Mouse (Mus musculus) neutrophil, adult 59 days (primary cell): ENCODE results near the gene Kcnk15. TPM values are rescaled to one million over a fixed set of nuclear protein-coding genes. Genes with fewer than 3 reads are reported as not detected.

ENCODE experiments used
- total RNA-seq, 2 experiments: library from RNA; stranded (reverse); gene quantifications; 1 replicate in 1 of 2; 2 replicates in 1 of 2; pipeline ENCODE4 v1.2.4; 2023

The Kcnk15 gene
- not detected for total RNA-seq

DNA sequence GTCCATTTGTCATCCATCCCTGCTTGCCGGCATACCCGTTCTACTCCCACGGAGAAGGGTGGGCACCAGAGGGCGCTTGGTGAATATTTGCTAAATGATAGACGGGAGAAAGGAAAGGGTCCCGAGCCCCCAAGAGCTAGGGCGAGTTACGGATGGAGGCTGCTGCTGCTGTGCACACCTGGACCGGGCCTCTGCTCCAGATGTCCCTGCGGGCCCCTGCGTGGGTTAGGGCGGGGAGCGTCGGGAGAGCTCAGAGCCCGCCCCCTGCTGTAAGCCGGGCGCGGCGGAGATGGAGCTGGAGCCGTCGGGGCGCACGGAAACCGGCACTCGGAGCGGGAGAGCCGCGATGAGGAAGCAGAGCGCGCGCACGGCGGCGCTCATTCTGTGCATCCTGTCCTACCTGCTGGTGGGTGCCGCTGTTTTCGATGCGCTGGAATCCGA, at the start of gene Kcnk15:
Gene Kcnk15, plus strand, starts transcription at position 191 of the 441 bp plus-strand sequence.

DNA sequence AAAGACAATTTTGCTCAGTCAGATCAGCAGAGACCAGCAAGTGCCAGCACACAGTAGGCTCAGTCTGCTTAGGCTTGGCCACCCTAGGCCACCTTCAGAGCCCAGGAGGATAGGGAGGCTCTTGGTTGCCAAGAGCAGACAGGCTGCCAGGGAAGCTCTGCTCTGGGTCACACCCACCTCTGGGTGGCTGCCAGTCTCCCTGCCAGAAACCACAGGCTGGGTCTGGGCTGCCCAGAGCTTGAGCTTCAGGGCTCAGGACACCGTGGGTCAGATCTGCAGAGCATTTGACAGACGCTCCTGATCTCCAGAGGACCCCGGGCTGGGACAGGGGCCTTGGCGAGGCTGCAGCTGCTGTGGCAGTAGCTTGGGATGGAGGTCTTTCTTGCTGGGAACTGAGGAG, 32.8 kb upstream of the Kcnk15 start, which contains the start of gene Ccn5:
Gene Ccn5, plus strand, starts transcription at position 255 of the 400 bp plus-strand sequence.

Other genes with a start within 250 kb of the Kcnk15 start
- gene Serinc3, start 208.5 kb upstream of the Kcnk15 start, total RNA-seq, result 100 to 1,000 TPM; 418 to 463 TPM
- 10 to 100 TPM; 23.2 to 31.6 TPM for gene Pkig, start 195.3 kb upstream of the Kcnk15 start, total RNA-seq
- gene Ada, start 103.4 kb upstream of the Kcnk15 start, total RNA-seq, result 10 to 100 TPM; 10.3 to 13.0 TPM
- gene Ccn5, start 32.8 kb upstream of the Kcnk15 start, total RNA-seq, result not detected
- gene Rims4, start 65.0 kb downstream of the Kcnk15 start, total RNA-seq, result under 1 TPM; 0.27 to 0.31 TPM
- gene Ywhab, start 141.3 kb downstream of the Kcnk15 start, total RNA-seq, result 100 to 1,000 TPM; 147 to 164 TPM
- 10 to 100 TPM; 12.4 to 13.0 TPM for gene Pabpc1l, start 171.8 kb downstream of the Kcnk15 start, total RNA-seq
- gene Stk4, start 216.7 kb downstream of the Kcnk15 start, total RNA-seq, result 100 to 1,000 TPM; 159 to 163 TPM
- gene Tomm34, start 217.5 kb downstream of the Kcnk15 start, total RNA-seq, result 10 to 100 TPM; 40.3 to 49.7 TPM